Mouse (Mus musculus) liver, adult 2 months (tissue): Measurements from ENCODE around the gene Nrm. TPM values are rescaled to one million over a fixed set of nuclear protein-coding genes. Genes with fewer than 3 reads are reported as not detected.

ENCODE experiments used
- DNase-seq: peaks from one replicate; pipeline ENCODE4 v3.0.0-alpha.2; 2011; ENCODE audit warnings: low read depth, low spot score; ENCODE audit errors: extremely low read depth
- H3K27ac ChIP-seq: fragments of 200-500 bp; replicated peaks from 2 replicates; pipeline ENCODE4 v1.5.1; 2012; ENCODE audit warnings: low read depth, mild to moderate bottlenecking, control low read depth, inconsistent platforms, low read length; ENCODE audit not compliant: insufficient read depth
- H3K27me3 ChIP-seq: fragments of 200-500 bp; 2 replicates; pipeline ENCODE4 v1.6.1; 2012; ENCODE audit warnings: mild to moderate bottlenecking, moderate library complexity, low read length, inconsistent platforms; ENCODE audit not compliant: control insufficient read depth, insufficient read depth
- H3K36me3 ChIP-seq: fragments of 200-500 bp; 2 replicates; pipeline ENCODE4 v1.6.1; 2012; ENCODE audit warnings: low read length, inconsistent platforms; ENCODE audit not compliant: control insufficient read depth, insufficient read depth
- H3K4me1 ChIP-seq: fragments of 200-500 bp; 2 replicates; pipeline ENCODE4 v1.6.1; 2011; ENCODE audit warnings: low read length; ENCODE audit not compliant: control insufficient read depth, insufficient read depth
- H3K4me3 ChIP-seq: fragments of 200-500 bp; 2 replicates; pipeline ENCODE4 v1.5.1; 2011; ENCODE audit warnings: low read depth, mild to moderate bottlenecking, control low read depth, low read length, moderate library complexity; ENCODE audit not compliant: insufficient read depth
- H3K79me2 ChIP-seq: fragments of 200-500 bp; 2 replicates; pipeline ENCODE4 v1.6.1; 2012; ENCODE audit warnings: inconsistent platforms, mild to moderate bottlenecking, low read length, moderate library complexity; ENCODE audit not compliant: control insufficient read depth, insufficient read depth
- H3K9ac ChIP-seq: fragments of 200-500 bp; 2 replicates; pipeline ENCODE4 v1.6.1; 2012; ENCODE audit warnings: low read depth, mild to moderate bottlenecking, control low read depth, inconsistent platforms, low read length
- CTCF ChIP-seq: fragments of 200-500 bp; IDR thresholded peaks from 2 replicates; pipeline ENCODE4 v1.5.1; 2011; ENCODE audit warnings: low read depth, low read length, control low read depth
- POLR2A ChIP-seq: fragments of 200-500 bp; IDR thresholded peaks from 2 replicates; pipeline ENCODE4 v1.6.1; 2011; ENCODE audit warnings: low read length, control low read depth; ENCODE audit not compliant: insufficient read depth; ENCODE audit errors: extremely low read depth
- WGBS: fragments of 180-500 bp; shearing (Covaris S2); methylation state at CpG from one replicate; pipeline ENCODE4 v1.1.7; 2018; 5-methylcytosine and 5-hydroxymethylcytosine counted together
- polyA plus RNA-seq: library from polyadenylated mRNA; depleted of rRNA; stranded (reverse); fragments of >200 nt; gene quantifications from 2 replicates; pipeline ENCODE4 v1.2.3, GENCODE M21; 2012
- total RNA-seq: library from RNA; depleted of rRNA; stranded (reverse); fragments of >200 nt; gene quantifications from 2 replicates; pipeline ENCODE4 v1.2.3, GENCODE M21; 2014

Gene Nrm
- total and polyA plus RNA-seq, 2 experiments, result 0.18 to 2.4 TPM

GRCm38 (mm10) chr17:35866281-35866831 is 5.2 kb downstream of the Nrm start:
- WGBS, result 2% methylated on average over 38 of the region's 38 CpGs
- H3K27ac ChIP-seq, result peak overlapping the region; percentile 65
- peaks cover 6% of the 10 kb centered on the region; the same call in 1 of the 2 replicates for H3K27me3 ChIP-seq
- H3K9ac ChIP-seq, result peak overlapping the region; percentile 78
- H3K4me1 ChIP-seq, result peaks cover 6% of the 10 kb centered on the region
- peak overlapping the region; percentile 77 for H3K4me3 ChIP-seq
- no peaks in the 10 kb centered on the region for H3K79me2 ChIP-seq
- TF ChIP-seq CTCF, result no peak
- 0 out of 2 replicates have a peak, but pooled peaks have one; percentile 5 for TF ChIP-seq POLR2A
- DNase-seq, result no peak
- H3K36me3 ChIP-seq, result no peaks in the 10 kb centered on the region

GRCm38 (mm10) chr17:35866911-35867890 is 6.1 kb downstream of the Nrm start:
- Histone ChIP-seq H3K27ac (peak overlapping the region; percentile 65), H3K9ac (peak overlapping the region; percentile 78), H3K4me1 (peaks cover 6% of the 10 kb centered on the region), H3K79me2 (no peaks in the 10 kb centered on the region), H3K27me3 (peaks cover 6% of the 10 kb centered on the region; the same call in 1 of the 2 replicates), H3K4me3 (peak overlapping the region; percentile 77), H3K36me3 (no peaks in the 10 kb centered on the region)
- 28% methylated on average over 26 of the region's 26 CpGs for WGBS
- TF ChIP-seq POLR2A, result no peak
- TF ChIP-seq CTCF, result peak; percentile 33; the same call in 1 of the 2 replicates
- peak; percentile 24 for DNase-seq

GRCm38 (mm10) chr17:35868165-35868820 is 7.2 kb downstream of the Nrm start:
- 54% methylated on average over 17 of the region's 17 CpGs for WGBS
- H3K79me2 ChIP-seq, result no peaks in the 10 kb centered on the region
- H3K4me1 ChIP-seq, result peaks cover 6% of the 10 kb centered on the region
- H3K27ac ChIP-seq, result peak overlapping the region; percentile 84
- H3K4me3 ChIP-seq, result peak overlapping the region; percentile 77
- H3K27me3 ChIP-seq, result peaks cover 6% of the 10 kb centered on the region; the same call in 1 of the 2 replicates
- TF ChIP-seq POLR2A (no peak), CTCF (no peak)
- H3K9ac ChIP-seq, result peak overlapping the region; percentile 87
- no peaks in the 10 kb centered on the region for H3K36me3 ChIP-seq
- DNase-seq, result peak; percentile 10

- Histone ChIP-seq H3K4me3 (peak overlapping the region; percentile 77), H3K79me2 (no peaks in the 10 kb centered on the region), H3K9ac (peak overlapping the region; percentile 53; the same call in 1 of the 2 replicates), H3K36me3 (no peaks in the 10 kb centered on the region), H3K4me1 (peaks cover 6% of the 10 kb centered on the region), H3K27me3 (peaks cover 6% of the 10 kb centered on the region; the same call in 1 of the 2 replicates), H3K27ac (peak overlapping the region; percentile 84)
- DNase-seq, result no peak
- WGBS, result 47% methylated on average over 7 of the region's 7 CpGs
- TF ChIP-seq POLR2A, result no peak
- no peak for TF ChIP-seq CTCF
Measured at GRCm38 (mm10) chr17:35868961-35869345, 7.8 kb downstream of the Nrm start.

DNA sequence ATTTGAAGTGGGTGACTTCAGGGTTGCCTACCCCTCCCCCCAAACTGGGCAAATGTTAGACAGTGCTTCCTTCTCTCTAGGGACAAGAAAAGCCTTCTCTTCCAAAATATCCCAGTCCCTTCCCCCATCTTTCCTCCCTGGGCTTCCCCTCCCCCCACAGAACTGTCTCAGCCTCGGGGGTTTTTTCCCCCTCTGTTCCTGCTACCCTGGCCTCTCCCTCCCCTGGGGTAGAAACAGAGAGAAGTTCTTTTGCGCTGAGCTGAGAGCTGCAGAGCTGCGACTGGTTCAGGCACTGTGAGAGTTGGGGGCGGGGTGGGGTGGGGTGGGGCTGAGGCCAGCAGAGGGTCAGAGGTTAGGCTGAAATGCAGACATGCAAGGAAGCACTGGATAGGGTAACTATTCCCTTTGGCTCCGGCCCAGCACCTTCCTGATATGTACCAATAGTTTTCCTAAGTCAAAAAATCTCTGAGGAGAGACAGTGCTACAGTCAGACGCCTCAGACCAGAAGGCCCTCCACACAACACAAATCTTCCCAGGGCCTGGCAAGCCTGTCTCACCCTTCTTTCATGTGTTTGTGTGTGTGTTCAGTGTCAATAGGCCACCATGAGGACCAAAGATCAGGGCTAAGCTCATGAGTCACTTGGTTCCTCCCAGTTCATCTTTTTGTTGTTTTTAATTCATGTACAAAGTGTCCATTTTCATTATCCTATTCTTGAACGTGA is 8.4 kb downstream of the Nrm start:
- Histone ChIP-seq H3K4me1 (peaks cover 6% of the 10 kb centered on the region), H3K36me3 (no peaks in the 10 kb centered on the region), H3K9ac (peak overlapping the region; percentile 53), H3K79me2 (no peaks in the 10 kb centered on the region), H3K27me3 (peaks cover 6% of the 10 kb centered on the region; the same call in 1 of the 2 replicates), H3K4me3 (peak overlapping the region; percentile 77), H3K27ac (peak overlapping the region; percentile 84)
- under 1% methylated on average over 7 of the region's 7 CpGs for WGBS
- DNase-seq, result peak; percentile 62
- TF ChIP-seq POLR2A (no peak), CTCF (no peak)
